Mouse (Mus musculus) ES-Bruce4 (cell line): ENCODE measurements around the gene Serpina1a.
"Not testable (repeated sequence)": the region's sequence is repeated elsewhere in the genome, so short reads cannot be mapped to it uniquely, and the experiment has no call there.

ENCODE experiments used
- CTCF ChIP-seq: IDR thresholded peaks from one replicate; pipeline ENCODE4 v1.8.1; 2011; ENCODE audit warnings: low read depth, low read length
- EP300 ChIP-seq: IDR thresholded peaks from 2 replicates; pipeline ENCODE4 v1.6.1; 2011; ENCODE audit warnings: low read depth, low read length; ENCODE audit not compliant: insufficient read depth
- POLR2A ChIP-seq: IDR thresholded peaks from one replicate; pipeline ENCODE4 v1.8.1; 2011; ENCODE audit warnings: low read length; ENCODE audit not compliant: insufficient read depth

DNA sequence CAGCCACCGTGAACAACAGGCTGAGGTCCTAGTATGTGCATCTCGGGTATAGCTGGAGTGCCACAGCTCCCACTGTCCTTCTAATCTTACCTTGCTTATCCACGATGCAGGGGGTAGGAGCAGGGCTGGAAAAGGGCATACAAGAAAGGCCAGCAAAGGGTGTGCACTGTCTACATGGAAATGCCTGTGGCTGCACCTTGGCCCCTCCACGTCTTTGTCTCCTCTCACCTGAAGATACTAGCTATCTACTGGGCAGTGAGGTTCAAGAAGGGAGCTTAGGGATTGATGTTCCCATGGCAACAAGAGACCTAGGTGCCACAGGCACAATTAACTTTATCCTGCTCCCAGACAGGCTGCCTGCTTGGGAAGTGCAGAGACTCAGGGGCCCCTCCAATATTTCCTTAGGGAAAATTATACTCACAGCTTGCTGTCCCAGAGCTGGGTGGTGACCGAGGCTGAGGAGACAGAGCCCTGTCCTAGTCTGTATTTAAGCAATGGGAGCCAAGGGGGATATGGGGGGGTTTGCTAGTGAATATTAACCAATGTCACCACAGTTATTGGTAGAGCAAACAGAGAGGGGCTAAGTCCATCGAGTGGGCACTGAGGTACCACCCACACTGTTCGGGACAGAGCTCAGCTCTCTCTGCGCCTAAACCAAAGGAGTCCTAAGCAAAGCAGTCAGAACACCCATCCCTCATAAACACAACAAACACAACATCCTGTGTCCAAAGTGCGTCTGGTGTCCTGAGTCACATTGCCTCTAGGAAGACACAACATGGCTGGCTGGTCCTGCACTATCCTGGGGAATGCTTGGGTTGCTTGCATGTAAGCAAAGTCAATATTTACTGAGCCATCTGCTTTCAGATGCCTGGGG lies at the start of gene Serpina1a:
- TF ChIP-seq CTCF, POLR2A, EP300: not testable (repeated sequence)
